Mouse (Mus musculus): ENCODE measurements around the gene Camk2n1.
"Not testable (repeated sequence)": the region's sequence is repeated elsewhere in the genome, so short reads cannot be mapped to it uniquely, and the experiment has no call there.

Camk2n1 gene

DNA sequence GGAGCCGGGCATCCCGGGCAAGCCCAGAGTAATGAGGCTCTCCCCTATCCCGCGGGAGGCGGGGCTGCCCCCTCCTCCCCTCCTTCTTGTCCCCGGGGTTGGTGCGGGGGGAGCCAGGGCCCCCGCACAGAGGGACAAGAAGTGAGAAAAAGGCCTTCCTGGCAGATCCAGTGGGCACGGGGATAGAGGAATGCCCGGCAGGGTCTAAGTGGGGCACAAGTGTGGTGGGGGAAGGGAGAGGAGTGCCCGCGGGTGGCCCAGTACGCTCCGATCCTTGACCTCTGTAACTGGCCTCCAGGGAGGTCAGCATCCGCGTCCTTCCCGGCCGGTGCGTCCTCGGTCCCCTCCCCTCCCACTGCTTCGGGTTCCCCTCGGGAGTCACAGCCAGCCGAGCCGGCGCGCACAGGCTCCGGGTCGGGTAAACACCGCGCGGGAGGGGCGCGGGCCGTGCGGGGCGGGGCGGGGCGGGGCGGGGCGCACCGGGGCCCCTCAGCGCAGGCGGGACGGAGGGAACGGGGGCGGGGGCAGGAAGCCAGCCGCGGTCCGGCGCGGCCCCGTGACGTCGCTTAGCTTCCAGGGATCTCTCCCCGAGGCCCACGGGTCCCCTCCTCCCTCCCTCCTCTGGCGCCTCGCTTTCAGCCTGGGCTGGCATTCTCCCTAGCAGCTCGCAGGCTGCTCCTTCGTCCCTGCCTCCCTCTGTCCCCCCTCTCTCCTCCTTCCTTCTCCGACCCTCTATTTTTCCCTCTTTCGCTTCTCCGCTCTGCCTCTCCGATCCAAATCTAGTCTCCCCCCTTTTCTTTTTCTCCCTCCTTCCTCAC lies at the start of gene Camk2n1:
Camk2n1 (plus strand) TSS at position 562 of the 818 bp plus-strand sequence.
- peak; percentile 85 for DNase-seq (ENCODE audit: low spot score)

DNA sequence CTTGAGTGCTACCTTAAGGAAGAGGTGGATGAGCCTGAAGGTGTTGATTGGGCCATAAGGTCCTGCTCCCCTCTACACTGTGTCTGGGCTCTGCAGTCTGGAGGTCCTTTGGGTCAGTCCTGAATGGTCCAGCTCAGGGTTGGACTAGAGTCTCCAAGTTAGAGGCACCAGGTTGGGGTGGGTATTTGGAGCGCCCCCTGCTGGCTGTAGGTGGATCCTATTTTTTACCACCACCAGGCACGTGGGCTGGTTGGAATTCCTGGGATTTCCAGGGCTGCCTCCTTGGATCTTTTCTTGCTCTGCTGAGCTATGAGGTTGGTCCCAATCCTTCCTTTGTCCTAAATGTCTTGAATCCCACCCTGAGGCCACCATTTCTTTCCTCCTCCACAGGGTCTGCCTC lies 49.3 kb upstream of the Camk2n1 start:
- no peak for DNase-seq (ENCODE audit: low spot score)

DNA sequence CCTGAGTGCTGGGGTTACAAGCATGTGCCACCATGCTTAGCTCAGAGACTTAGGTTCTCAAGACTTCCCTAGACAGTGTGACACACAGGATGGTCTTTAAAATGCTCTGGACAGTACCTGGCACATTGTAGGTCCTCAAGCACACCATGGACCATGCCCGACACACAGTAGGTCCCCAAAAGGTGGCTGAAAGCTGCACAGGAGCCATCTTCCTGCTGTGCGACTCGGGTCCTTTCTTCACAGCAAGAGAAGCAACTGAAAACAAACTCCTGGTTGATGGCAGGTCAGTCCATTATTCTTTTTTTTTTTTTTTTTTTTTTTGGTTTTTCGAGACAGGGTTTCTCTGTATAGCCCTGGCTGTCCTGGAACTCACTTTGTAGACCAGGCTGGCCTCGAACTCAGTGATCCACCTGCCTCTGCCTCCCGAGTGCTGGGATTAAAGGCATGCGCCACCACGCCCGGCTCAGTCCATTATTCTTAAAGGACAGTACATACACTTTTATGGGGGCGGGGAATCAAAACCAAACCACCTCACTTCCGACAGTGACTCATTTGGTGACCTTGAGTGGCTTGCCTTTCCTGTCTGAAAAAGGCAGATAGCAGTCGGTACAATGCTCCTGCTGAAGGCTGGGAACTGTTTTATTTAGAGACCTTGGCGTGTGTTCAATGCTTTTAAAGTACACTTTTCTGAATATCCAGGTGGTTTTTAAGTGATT lies 46.5 kb upstream of the Camk2n1 start:
- no peak for DNase-seq (ENCODE audit: low spot score)

DNA sequence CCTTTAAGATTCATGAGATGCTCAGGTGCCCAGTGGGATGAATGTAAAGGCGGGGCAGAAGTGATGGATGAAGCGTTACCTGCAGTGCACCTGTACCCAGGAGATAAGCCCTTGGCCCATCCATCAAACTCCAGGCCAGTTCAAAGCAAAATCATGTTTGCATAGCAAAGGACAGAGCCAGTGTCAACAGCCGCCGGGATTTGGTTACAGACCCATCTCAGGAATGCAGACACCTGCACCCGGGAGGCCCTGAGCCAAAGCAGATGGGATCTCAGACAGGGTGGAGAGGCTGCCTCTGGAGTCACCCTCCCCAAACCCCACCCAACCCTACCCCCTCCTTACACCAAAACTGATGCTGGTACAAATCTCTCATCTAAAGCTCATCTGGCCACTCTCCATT lies 43.1 kb upstream of the Camk2n1 start:
- no peak for DNase-seq (ENCODE audit: low spot score)

- DNase-seq (ENCODE audit: low spot score): no peak
These were observed 42.5 kb upstream of the Camk2n1 start for GRCm38 (mm10) chr4:138411504-138412121.

DNA sequence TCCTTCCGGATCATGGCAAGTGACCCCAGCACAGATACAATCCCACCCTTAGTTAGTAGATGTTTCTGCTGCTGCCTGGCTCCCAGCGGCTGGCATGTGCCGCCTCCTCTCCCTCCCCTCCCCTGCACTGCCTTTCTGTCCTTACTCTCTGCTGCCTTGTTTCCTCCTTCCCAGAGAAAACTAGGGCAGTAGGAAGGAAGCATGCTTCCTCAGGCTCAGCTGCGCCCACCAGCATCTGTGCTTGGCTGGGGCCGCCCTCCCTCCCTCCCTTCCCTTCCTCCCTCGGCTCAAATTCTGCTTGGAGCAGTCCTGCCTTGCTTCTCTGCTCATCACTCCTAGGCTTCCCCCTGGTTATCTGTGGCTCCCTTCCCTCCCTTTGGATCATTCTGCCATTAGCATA lies 39.4 kb upstream of the Camk2n1 start:
- no peak for DNase-seq (ENCODE audit: low spot score)

- DNase-seq (ENCODE audit: low spot score): no peak
These were observed 38.1 kb upstream of the Camk2n1 start for GRCm38 (mm10) chr4:138415991-138416390.

GRCm38 (mm10) chr4:138416414-138416813 lies 37.7 kb upstream of the Camk2n1 start:
- no peak for DNase-seq (ENCODE audit: low spot score)

DNA sequence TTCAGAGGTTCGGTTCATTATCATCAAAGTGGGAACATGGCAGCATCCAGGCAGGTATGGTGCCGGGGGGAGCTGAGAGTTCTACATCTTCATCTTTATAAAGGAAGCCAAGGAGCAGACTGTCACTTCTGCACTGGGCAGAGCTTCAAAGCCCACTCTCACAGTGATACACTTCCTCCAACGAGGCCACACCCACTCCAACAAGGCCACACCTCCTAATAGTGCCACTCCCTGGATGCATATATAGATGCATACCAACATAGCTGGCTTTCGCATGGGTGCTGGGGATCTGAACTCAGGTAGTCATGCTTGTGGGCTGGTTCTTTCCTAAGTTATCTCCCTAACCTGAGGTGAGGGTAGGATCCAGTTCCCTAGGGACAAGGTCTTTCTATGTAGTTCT lies 36.2 kb upstream of the Camk2n1 start:
- DNase-seq (ENCODE audit: low spot score): no peak

DNA sequence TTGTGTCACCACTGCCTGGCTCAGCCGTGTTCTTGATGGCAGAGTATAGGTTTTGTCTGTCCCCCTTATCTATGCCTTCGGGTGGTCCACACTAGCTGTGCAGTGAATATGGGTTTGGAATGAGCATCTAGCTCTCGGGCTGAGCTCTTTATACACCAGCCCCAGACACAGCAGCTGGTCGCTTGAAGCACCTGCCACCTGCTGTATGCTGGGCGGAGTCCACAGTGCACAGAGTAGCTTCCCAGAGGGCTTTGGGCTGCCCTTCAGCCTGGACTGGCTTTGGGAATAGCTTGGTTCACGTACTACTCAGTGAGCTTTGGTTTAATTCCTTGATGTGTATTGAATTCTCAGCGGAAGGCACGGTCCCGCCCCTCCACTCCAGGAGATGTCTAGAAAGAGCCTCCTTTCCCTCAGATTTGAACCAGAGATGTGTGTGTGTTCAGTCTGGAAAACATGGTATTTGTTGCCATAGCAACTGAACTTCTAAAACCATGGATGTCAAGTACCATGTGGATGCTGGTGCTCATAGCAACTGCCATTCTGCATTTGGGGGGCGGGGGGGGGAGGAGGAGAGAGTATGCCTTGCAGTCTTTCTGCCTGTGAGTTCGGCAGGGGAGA lies 35.7 kb upstream of the Camk2n1 start:
- no peak for DNase-seq (ENCODE audit: low spot score)

GRCm38 (mm10) chr4:138425028-138425427 lies 29.1 kb upstream of the Camk2n1 start:
- DNase-seq (ENCODE audit: low spot score): no peak

DNA sequence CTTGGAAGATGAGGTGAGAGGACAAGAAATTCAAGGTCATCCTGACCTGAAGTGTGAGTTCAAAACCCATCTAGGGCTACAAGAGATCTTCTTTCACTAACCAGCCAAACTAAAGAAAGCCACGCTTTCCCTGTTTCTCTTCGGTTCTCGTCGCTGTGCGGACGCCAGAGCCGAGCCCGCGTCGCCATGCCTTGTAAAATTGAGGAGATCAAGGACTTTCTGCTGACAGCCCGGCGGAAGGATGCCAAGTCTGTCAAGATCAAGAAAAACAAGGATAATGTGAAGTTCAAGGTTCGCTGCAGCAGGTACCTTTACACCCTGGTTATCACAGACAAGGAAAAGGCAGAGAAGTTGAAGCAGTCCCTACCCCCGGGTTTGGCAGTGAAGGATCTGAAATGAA lies 28.5 kb upstream of the Camk2n1 start:
- DNase-seq (ENCODE audit: low spot score): not testable (repeated sequence)

DNA sequence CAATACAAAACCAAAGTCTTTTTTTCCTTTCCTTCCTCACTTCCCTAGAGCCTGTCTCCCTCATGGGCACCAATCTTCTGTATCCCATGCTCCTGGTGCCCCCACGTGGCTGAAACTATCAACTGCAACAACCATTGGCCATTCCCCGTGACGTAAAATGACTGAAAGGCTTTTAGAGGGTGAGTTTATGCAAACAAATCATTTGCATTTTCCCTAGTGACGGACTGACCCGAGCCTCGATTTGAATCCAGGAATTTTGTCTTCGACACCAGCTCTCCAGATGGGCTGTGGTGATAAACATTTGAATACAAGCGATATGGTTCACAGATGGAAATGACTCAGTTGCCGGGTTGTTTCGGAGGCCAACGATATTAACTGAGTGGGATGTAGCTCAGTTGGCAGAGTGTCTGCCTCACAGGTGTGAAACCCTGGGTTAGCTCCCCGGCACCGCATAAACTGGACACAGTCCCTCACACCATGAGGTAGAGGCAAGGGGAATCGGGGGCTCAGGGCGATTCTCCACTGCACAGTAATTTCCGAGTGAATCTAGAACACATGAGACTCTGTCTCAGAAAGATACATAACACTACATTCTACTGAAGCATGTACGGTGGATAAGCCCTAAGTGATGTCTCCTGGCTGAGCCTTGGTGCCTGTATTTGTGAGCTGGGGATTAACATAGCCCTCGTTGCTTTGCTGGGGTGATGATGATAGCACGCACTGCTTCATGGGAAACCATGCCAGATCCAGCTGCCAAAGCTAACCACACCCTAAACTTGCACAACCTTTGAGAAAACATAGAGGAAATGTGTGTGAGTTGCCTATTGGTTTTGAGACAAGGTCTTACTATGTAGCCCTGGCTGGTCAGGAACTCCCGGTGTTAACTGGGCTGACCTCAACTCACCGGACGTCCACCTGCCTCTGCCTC lies 27.1 kb upstream of the Camk2n1 start:
- DNase-seq (ENCODE audit: low spot score): peak; percentile 63

- DNase-seq (ENCODE audit: low spot score): no peak
These were observed 24.3 kb upstream of the Camk2n1 start for GRCm38 (mm10) chr4:138429778-138430177.

DNA sequence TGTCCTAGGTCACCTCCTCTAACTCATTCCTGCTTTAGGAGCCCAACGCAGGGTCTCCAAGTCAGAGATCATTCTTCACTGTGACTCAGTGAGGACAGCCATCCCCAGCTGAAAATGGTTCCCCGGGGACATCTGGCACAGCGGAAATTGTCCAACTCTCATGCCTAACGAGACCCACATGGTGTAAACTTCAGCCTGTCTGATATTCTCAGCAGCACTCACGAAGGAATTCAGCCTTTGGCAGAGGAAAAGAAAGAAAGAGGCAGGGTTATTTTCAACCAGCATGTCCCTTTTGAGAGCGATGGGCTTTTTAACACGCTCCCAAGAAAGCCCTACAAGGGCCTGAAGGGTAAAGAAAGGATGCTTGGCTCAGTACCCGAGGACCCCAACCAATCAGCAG lies 22.8 kb upstream of the Camk2n1 start:
- DNase-seq (ENCODE audit: low spot score): no peak

- DNase-seq (ENCODE audit: low spot score): peak; percentile 95
These were observed 19.5 kb upstream of the Camk2n1 start, which contains the start of gene Mul1 for GRCm38 (mm10) chr4:138434347-138435316. TSS of gene Mul1 (plus strand) at chr4:138434671.

- no peak for DNase-seq (ENCODE audit: low spot score)
These were observed 14.1 kb upstream of the Camk2n1 start for GRCm38 (mm10) chr4:138440062-138440461.

- no peak for DNase-seq (ENCODE audit: low spot score)
These were observed 9.2 kb upstream of the Camk2n1 start for GRCm38 (mm10) chr4:138444941-138445340.

DNA sequence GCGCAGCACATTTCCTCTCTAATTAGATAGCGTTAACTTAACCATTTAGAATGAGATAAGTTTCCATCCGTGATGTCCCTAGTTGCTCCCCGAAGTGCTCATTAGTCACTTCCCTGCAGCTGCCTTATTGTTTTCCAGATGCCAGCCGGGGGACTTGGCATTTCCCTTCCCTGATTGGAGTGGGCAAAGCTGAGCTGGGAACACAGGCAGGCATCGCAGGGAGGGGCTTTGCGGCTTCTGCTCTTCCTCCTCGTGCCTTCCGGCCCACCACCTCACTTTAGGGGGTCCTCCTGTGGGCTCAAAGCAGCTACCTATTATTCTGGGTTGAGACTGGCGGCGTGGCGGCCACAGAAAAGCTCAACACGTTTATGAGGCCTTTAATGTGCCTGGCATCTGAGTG lies 7.1 kb upstream of the Camk2n1 start:
- DNase-seq (ENCODE audit: low spot score): no peak

DNA sequence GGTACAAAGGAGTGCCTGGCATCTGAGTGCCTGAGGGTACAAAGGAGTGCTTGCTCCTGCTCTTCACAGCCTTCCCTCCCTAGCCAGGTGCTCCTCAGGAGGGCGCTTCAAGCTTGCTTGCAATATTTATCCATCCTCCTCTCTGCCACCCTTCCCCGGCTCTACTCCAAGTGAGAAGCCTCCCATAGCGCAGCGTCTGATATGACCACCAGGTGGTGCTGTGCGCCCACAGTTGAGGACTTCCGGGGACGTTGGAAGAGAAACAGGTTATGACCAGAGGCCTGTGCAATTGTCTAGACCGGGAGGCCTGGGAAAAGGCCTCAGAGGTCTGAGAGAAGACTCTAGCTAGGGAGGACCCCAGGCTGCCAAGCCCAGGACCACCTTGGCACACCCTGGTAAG lies 6.7 kb upstream of the Camk2n1 start:
- peak; percentile 81 for DNase-seq (ENCODE audit: low spot score)

All from yolk sac, embryonic 10.5 days (tissue).